Mouse (Mus musculus): ENCODE measurements around the gene Vmn2r31. TPM values are rescaled to one million over a fixed set of nuclear protein-coding genes. Genes with fewer than 3 reads are reported as not detected.

The Vmn2r31 gene
- not detected in 2 replicates for total RNA-seq (2023)

GRCm38 (mm10) chr7:7399603-7400002, at the start of gene Vmn2r31:
Gene Vmn2r31 (minus strand): TSS chr7:7399703.

GRCm38 (mm10) chr7:7374431-7374830, 25.1 kb downstream of the Vmn2r31 start, which contains the start of gene Gm45783:
Gene Gm45783 (minus strand): TSS chr7:7374573.

GRCm38 (mm10) chr7:7337509-7337908, 62.0 kb downstream of the Vmn2r31 start, which contains the start of gene Vmn2r30:
Gene Vmn2r30 (minus strand): TSS chr7:7337609.

Other genes with a start within 250 kb of the Vmn2r31 start
- gene Zfp418, start 228.4 kb downstream of the Vmn2r31 start, total RNA-seq (2023) = 0.27 TPM in 1 of 2 replicates, not detected in the other
- gene Zfp772, start 189.7 kb downstream of the Vmn2r31 start, total RNA-seq (2023) = 1.1 and 1.3 TPM in 2 replicates
- gene Vmn2r29, start 152.4 kb downstream of the Vmn2r31 start, total RNA-seq (2023) = not detected in 2 replicates
- 0.28 and 0.61 TPM in 2 replicates for gene Gm45844, start 121.4 kb downstream of the Vmn2r31 start, total RNA-seq (2023)
- 20.6 and 21.4 TPM in 2 replicates for gene Clcn4, start 98.9 kb downstream of the Vmn2r31 start, total RNA-seq (2023)
- gene Vmn2r30, start 62.1 kb downstream of the Vmn2r31 start, total RNA-seq (2023) = not detected in 2 replicates
- not detected in 2 replicates for gene Gm45783, start 25.1 kb downstream of the Vmn2r31 start, total RNA-seq (2023)
- gene Vmn2r32, start 80.3 kb upstream of the Vmn2r31 start, total RNA-seq (2023) = not detected in 2 replicates
- not detected in 2 replicates for gene Vmn2r33, start 167.1 kb upstream of the Vmn2r31 start, total RNA-seq (2023)

Measured in neutrophil, adult 65 days (primary cell).